Mouse (Mus musculus) kidney, adult 2 months (tissue): ENCODE results near the gene Gm6904. TPM values are rescaled to one million over a fixed set of nuclear protein-coding genes. Genes with fewer than 3 reads are reported as not detected.
A peak's percentile ranks its signal among the peaks of the same experiment; 100 is the strongest.
"Not testable (repeated sequence)": the region's sequence is repeated elsewhere in the genome, so short reads cannot be mapped to it uniquely, and the experiment has no call there.

Experiments used
- DNase-seq: peaks from one replicate; pipeline ENCODE4 v3.0.0; 2021
- H3K27ac ChIP-seq: fragments of 200-500 bp; 2 replicates; pipeline ENCODE4 v1.5.1; 2012; ENCODE audit warnings: low read depth, low read length, control low read depth, inconsistent platforms; ENCODE audit not compliant: insufficient read depth
- H3K27me3 ChIP-seq: fragments of 200-500 bp; replicated peaks from 2 replicates; pipeline ENCODE4 v1.6.1; 2012; ENCODE audit warnings: mild to moderate bottlenecking, moderate library complexity, low read length, inconsistent platforms; ENCODE audit not compliant: control insufficient read depth, insufficient read depth
- H3K36me3 ChIP-seq: fragments of 200-500 bp; 2 replicates; pipeline ENCODE4 v1.6.1; 2012; ENCODE audit warnings: mild to moderate bottlenecking, moderate library complexity, low read length, inconsistent platforms; ENCODE audit not compliant: control insufficient read depth, insufficient read depth
- H3K4me1 ChIP-seq: fragments of 200-500 bp; 2 replicates; pipeline ENCODE4 v1.6.1; 2011; ENCODE audit warnings: low read length; ENCODE audit not compliant: control insufficient read depth, insufficient read depth
- H3K4me3 ChIP-seq: fragments of 200-500 bp; 2 replicates; pipeline ENCODE4 v1.5.1; 2011; ENCODE audit warnings: mild to moderate bottlenecking, low read depth, low read length, control low read depth; ENCODE audit not compliant: insufficient read depth
- CTCF ChIP-seq: fragments of 200-500 bp; conservative IDR thresholded peaks from 2 replicates; pipeline ENCODE4 v1.5.1; 2011; ENCODE audit warnings: low read depth, mild to moderate bottlenecking, control low read depth, low read length, moderate library complexity, mixed read lengths; ENCODE audit not compliant: insufficient read depth, insufficient read length
- POLR2A ChIP-seq: fragments of 200-500 bp; IDR thresholded peaks from one replicate; pipeline ENCODE4 v1.6.1; 2011; ENCODE audit warnings: low read depth, low read length, control low read depth
- WGBS: fragments of 180-500 bp; shearing (Covaris S2); methylation state at CpG from one replicate; pipeline ENCODE4 v1.1.7; 2018; 5-methylcytosine and 5-hydroxymethylcytosine counted together
- polyA plus RNA-seq: library from polyadenylated mRNA; depleted of rRNA; stranded (reverse); fragments of >200 nt; gene quantifications from 2 replicates; pipeline ENCODE4 v1.2.3, GENCODE M21; 2012; rRNA removed

The Gm6904 gene
- 0.11 TPM in 1 of 2 replicates, not detected in the other for polyA plus RNA-seq

- Histone ChIP-seq H3K36me3 (no peaks in the 10 kb centered on the region), H3K4me3 (peak within 1 kb of the TSS; percentile 5; the same call in 1 of the 2 replicates), H3K27ac (0 out of 2 replicates have a peak within 1 kb of the TSS, but pooled peaks have one; percentile 24), H3K4me1 (no peaks in the 10 kb centered on the region), H3K27me3 (no peaks in the 10 kb centered on the region)
- TF ChIP-seq POLR2A (no peak), CTCF (no peak)
- DNase-seq, result peak; percentile 50
- WGBS, result 51% methylated on average over 3 of the region's 3 CpGs
These were observed at the start of gene Gm6904 for GRCm38 (mm10) chr14:59260056-59260455. Gene Gm6904, minus strand, starts transcription at chr14:59260216.

- H3K36me3 ChIP-seq, H3K27me3 ChIP-seq, H3K27ac ChIP-seq, H3K4me3 ChIP-seq, H3K4me1 ChIP-seq: not testable (repeated sequence)
- DNase-seq, result peak; percentile 36
- WGBS, result 87% methylated on average over 1 of the region's 1 CpGs
These were observed 37.4 kb upstream of the Gm6904 start, which contains the start of gene Phf11a for GRCm38 (mm10) chr14:59297391-59297790. Gene Phf11a, minus strand, starts transcription at chr14:59297522.

- not testable (repeated sequence) for H3K27me3 ChIP-seq, H3K4me1 ChIP-seq, H3K4me3 ChIP-seq, H3K27ac ChIP-seq, DNase-seq, H3K36me3 ChIP-seq
These were observed 31.8 kb upstream of the Gm6904 start for GRCm38 (mm10) chr14:59291769-59292168.

- DNase-seq, H3K4me3 ChIP-seq, H3K27me3 ChIP-seq, H3K36me3 ChIP-seq, H3K4me1 ChIP-seq, H3K27ac ChIP-seq: not testable (repeated sequence)
- WGBS, result 90% methylated on average over 4 of the region's 4 CpGs
These were observed 14.9 kb upstream of the Gm6904 start for GRCm38 (mm10) chr14:59274961-59275360.

- H3K27me3 ChIP-seq, H3K27ac ChIP-seq, H3K4me3 ChIP-seq, H3K4me1 ChIP-seq, H3K36me3 ChIP-seq, DNase-seq: not testable (repeated sequence)
- 88% methylated on average over 1 of the region's 1 CpGs for WGBS
These were observed 4.2 kb downstream of the Gm6904 start for GRCm38 (mm10) chr14:59255861-59256260.

DNA sequence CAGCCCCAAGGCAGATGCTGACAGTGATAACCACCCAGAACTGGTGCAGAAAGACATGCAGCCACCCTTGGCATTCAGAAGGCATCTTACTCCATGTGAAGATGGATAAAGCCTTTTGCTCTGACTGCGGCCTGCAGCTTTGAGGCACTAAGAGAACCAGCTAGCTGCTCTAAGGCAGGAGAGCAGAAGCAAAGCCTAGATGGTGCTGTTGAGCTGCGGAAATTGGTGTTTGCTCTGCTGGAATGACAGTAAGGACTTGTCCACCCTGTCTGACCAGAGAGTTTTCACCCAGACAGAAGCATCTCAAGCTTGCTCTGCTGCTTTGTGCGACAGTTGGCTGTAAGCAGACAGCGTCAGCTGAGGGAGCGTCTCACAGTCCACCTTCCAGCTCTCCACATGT lies 9.7 kb downstream of the Gm6904 start:
- not testable (repeated sequence) for H3K4me1 ChIP-seq, DNase-seq, H3K27ac ChIP-seq, H3K27me3 ChIP-seq, H3K4me3 ChIP-seq, H3K36me3 ChIP-seq
- TF ChIP-seq CTCF, result peak; percentile 40
- 57% methylated on average over 5 of the region's 5 CpGs for WGBS

DNA sequence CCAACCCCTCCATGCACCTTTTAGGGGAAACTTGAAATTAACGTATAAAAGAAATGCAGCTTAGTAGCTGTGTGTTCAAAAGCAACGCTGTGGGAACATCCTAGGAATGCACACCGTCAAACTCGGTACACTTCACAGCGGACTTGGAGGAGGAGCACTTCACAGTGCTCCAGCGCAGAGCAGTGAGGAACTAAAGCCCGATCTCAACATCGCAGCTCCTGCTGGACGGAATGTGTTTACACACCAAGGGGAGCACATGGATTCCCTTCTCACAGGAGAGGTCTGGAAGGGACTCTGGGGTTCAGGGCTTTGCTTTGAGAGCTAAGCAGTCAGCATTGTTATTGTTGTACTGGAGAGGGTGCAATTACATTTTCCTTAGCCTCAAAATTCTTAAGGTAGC lies 26.4 kb downstream of the Gm6904 start:
- DNase-seq, result no peak
- no peak overlapping the region for H3K4me3 ChIP-seq
- no peak overlapping the region for H3K27ac ChIP-seq
- WGBS, result 95% methylated on average over 9 of the region's 9 CpGs
- TF ChIP-seq POLR2A, result no peak
- no peak for TF ChIP-seq CTCF
- H3K27me3 ChIP-seq, result no peaks in the 10 kb centered on the region
- H3K4me1 ChIP-seq, result 0 out of 2 replicates have a peak, but pooled peaks cover 2% of the 10 kb centered on the region
- H3K36me3 ChIP-seq, result peaks cover 11% of the 10 kb centered on the region

DNA sequence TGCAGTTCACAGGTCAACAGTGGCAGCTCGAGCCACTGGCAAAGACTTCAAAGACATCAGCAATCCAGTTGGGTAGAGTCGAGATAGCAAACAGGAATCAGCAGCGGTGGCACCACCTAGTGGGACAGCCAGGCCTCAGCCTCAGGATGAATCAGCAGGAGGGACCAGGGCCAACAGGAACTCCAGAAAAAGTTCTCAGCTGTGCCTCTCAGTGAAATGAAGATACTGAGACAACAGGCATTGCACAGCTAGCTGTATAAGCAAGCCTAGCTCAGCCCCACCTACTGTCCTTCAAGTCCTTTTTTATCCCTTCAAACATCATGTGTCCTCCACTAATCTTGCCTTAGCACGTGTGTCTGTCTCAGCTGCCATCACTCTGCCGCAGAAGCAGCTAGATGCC lies 28.0 kb downstream of the Gm6904 start:
- 59% methylated on average over 5 of the region's 5 CpGs for WGBS
- Histone ChIP-seq H3K27ac (no peak overlapping the region), H3K36me3 (peaks cover 8% of the 10 kb centered on the region), H3K4me1 (0 out of 2 replicates have a peak, but pooled peaks cover 2% of the 10 kb centered on the region), H3K27me3 (no peaks in the 10 kb centered on the region), H3K4me3 (no peak overlapping the region)
- peak; percentile 70 for TF ChIP-seq CTCF
- TF ChIP-seq POLR2A, result no peak
- peak; percentile 11 for DNase-seq
